Mouse (Mus musculus): ENCODE results near the gene Eme1.
"Not testable (repeated sequence)": the region's sequence is repeated elsewhere in the genome, so short reads cannot be mapped to it uniquely, and the experiment has no call there.

The Eme1 gene

DNA sequence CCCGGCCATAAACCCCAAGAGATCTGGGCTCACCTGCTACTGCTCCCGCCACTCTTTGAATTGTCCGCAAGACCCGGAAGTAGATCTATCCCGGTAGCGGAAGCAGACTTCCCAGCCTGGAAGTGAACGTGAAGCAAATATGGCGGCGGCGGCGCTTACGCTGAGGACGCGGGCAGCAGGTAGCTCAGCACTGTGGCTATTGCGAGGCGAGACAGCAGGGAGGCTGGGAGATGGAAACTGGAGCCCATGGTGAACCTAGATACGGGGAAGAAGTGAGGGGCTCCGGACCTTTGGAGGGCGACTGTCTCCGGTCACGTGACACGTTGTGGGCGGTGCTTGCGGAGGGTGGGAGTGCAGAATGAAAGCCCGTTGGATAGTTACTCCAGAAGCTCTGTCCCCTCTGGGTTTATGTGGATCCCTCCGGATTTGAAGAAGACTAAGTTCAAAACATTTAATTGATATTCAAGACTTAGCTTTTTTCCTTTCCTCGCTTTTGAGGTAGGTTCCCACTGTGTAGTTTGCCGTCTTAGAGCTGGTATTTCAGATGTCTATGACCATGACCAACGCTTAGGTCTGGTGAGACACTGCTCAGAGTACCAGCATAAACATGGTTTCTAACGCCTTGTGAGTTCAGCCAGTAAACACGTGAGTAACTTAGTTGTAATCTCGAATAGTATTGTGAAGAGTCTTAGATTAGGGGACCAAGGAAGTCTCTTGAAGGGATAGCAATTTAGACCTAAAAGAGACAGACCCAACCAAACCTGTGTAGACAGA is at the start of gene Eme1, which contains the start of gene Mrpl27:
TSS of gene Eme1 (minus strand) at position 302 of the 774 bp plus-strand sequence.
TSS of gene Mrpl27 (plus strand) at position 105 of the 774 bp plus-strand sequence.
- peak; percentile 92 for DNase-seq

GRCm38 (mm10) chr11:94702216-94702610 is 48.4 kb upstream of the Eme1 start:
- no peak for DNase-seq

GRCm38 (mm10) chr11:94701401-94702215 is 47.8 kb upstream of the Eme1 start:
- no peak for DNase-seq

DNA sequence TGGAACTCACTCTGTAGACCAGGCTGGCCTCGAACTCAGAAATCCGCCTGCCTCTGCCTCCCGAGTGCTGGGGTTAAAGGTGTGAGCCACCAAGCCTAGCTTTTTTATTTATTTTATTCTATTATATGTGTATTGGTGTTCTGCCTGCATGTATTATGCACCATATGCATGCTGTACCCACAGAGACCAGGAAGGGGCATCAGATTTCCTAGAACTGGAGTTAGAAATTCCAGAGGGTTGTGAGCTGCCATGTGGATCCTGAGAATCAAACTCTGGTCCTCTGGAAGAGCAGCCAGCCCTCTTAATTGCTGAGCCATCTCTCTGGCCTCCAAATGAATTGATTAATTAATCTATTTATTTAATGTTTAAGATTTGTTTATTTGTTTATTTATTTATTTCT is 45.6 kb upstream of the Eme1 start:
- DNase-seq: no peak

GRCm38 (mm10) chr11:94697703-94698464 is 44.1 kb upstream of the Eme1 start:
- DNase-seq: no peak

GRCm38 (mm10) chr11:94697140-94697539 is 43.4 kb upstream of the Eme1 start:
- no peak for DNase-seq

- no peak for DNase-seq
Measured at GRCm38 (mm10) chr11:94695508-94695907, 41.7 kb upstream of the Eme1 start.

DNA sequence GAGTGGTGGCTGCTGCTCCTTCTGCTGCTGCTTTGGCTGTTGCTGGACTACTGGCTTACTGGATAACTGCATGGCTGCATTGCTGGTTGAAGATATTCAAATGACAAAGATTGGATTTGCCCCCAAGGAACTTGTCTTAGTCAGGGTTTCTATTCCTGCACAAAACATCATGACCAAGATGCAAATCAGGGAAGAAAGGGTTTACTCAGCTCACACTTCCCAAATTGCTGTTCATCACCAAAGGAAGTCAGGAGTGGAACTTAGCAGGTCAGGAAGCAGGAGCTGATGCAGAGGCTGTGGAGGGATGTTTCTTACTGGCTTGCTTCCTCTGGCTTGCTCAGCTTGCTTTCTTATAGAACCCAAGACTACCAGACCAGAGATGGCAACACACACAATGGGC is 38.7 kb upstream of the Eme1 start:
- not testable (repeated sequence) for DNase-seq

DNA sequence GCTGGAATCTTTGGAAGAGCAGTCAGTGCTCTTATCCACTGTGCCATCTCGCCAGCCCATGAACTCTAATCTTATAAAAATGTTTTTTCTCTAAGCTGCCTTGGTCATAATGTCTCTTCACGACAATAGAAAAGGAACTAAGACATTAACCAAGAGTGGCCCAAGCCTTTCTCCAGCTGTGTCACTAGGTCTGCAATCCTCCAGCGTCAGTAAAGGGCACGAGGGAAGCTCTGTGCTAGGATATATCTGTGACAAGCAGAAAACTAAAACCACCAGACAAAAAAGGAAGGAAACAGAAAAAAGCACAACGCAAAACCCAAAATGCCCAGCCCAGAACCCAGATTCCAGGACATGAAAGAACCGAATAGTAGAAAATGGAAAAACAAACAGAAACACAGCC is 33.4 kb upstream of the Eme1 start:
- DNase-seq: no peak

- no peak for DNase-seq
Measured at GRCm38 (mm10) chr11:94682427-94682826, 28.7 kb upstream of the Eme1 start.

GRCm38 (mm10) chr11:94681640-94682039 is 27.9 kb upstream of the Eme1 start:
- DNase-seq: no peak

DNA sequence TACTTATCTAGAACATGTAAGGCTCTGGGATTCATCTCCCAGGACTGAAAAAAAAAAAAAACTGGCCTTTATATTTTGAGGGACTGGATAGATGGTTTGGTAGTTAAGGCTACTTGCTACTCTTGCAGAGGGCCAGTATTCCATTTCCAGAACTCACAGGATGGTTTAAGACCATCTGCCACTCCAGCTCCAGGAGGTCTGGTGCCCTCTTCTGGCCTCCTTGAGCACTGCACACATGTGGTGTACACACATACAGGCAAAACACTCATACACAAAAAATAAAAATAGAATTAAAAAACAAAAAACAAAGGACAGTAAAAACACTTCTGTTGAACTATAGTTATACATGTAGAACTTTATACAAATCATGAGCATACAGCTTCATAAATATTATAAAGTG is 26.9 kb upstream of the Eme1 start:
- DNase-seq: no peak

- DNase-seq: no peak
Measured at GRCm38 (mm10) chr11:94677607-94678145, 23.9 kb upstream of the Eme1 start.

DNA sequence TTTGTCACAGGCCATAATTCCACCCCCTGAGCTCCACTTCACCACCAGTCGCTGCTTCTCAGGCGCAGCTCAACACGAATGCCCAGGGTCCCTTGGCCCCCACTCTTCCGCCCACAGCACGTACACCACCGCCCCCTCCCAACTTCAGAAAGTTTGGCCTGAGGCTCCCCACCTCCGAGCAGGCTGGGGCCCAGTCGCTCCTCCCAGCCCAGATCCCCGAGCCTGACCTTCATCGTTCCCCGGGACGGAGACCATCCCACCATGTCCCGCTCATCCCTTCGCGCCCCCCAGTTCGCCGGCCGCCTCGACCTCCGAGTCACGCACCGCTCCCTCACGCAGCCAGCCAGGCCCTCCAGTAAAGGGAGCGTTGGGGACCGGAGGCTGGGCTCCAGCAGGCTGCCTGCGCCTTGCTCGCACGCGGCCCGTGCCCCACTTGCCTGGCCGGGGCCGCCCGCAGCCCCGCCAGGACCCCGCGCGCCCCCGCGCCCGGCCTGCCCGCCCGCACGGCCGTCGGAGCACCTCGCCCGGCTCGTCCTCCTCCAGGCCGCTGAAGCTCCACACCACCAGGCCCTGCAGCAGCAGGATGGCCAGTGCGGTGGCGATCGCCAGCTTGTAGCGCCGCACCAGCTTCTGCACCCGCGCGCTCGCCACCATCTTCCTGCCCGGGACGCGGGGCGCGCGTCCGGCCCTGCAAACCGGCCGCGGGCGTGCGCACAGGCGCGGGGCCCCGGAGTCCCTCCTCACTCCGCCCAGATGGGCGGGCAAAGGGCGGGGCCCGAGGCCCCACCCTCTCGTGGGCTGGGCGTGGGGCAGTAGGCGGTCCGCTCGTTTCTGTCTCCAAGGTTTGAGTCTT is 23.2 kb upstream of the Eme1 start, which contains the start of gene Xylt2:
TSS of gene Xylt2 (minus strand) at position 762 of the 853 bp plus-strand sequence.
- DNase-seq: peak; percentile 92

- DNase-seq: no peak
Measured at GRCm38 (mm10) chr11:94676308-94676707, 22.5 kb upstream of the Eme1 start.

- DNase-seq: no peak
Measured at GRCm38 (mm10) chr11:94675446-94675845, 21.7 kb upstream of the Eme1 start.

- DNase-seq: no peak
Measured at GRCm38 (mm10) chr11:94674984-94675383, 21.2 kb upstream of the Eme1 start.

- DNase-seq: no peak
Measured at GRCm38 (mm10) chr11:94665281-94665680, 11.5 kb upstream of the Eme1 start.

GRCm38 (mm10) chr11:94661344-94661743 is 7.6 kb upstream of the Eme1 start:
- peak; percentile 27 for DNase-seq

DNA sequence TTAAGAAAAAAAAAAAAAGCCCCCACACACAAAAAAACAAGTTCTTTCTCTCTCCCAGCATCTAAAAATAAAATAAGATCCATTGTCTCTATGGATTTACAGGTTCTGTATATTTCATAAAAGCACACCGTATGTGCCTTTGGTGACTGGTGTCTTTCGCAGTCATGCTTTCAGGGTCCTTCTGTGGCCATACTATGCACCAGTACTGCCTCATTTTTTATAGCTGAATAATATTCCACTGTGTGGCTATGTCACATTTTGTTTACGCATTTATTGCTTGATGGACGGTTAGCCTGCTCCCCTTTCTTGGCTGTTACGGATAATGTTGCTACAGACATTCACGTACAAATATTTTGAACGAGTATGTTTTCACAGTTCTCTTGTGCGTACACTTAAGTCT is 791 bp downstream of the Eme1 start:
- no peak for DNase-seq

DNA sequence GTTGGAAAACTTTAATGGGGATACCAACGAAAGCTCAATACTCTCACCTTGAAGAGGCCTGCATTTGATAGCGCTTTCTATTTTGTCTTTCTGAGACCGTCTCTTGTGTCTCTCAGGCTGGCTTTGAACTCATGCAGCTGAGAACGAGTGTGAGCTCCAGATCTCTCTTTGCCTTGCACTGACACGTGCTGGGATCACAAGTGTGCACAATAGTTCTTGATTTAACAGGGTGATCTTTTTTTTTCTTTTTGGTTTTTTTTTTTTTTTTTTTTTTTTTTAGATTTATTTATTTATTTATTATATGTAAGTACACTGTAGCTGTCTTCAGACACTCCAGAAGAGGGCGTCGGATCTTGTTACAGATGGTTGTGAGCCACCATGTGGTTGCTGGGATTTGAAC is 2.5 kb downstream of the Eme1 start:
- DNase-seq: not testable (repeated sequence)

- no peak for DNase-seq
Measured at GRCm38 (mm10) chr11:94646457-94646856, 7.3 kb downstream of the Eme1 start.
